Mouse (Mus musculus): Measurements from ENCODE around the gene Ppa2.

GRCm38 (mm10) chr3:133332280-133332679, 22.4 kb downstream of the Ppa2 start:
- no peak for TF ChIP-seq EP300 (IDR thresholded peaks at IDR 0.05; ENCODE audit: insufficient read depth, low read depth, low read length)
- TF ChIP-seq POLR2A (IDR thresholded peaks at IDR 0.05; ENCODE audit: insufficient read depth, low read length), result no peak

All from ES-Bruce4 (cell line).